Mouse (Mus musculus): ENCODE data around the gene Twistnb. TPM values are rescaled to one million over a fixed set of nuclear protein-coding genes. Genes with fewer than 3 reads are reported as not detected.
A peak's percentile ranks its signal among the peaks of the same experiment; 100 is the strongest.

Gene Twistnb
- polyA plus RNA-seq, 2 experiments = 4.0 to 34.3 TPM

DNA sequence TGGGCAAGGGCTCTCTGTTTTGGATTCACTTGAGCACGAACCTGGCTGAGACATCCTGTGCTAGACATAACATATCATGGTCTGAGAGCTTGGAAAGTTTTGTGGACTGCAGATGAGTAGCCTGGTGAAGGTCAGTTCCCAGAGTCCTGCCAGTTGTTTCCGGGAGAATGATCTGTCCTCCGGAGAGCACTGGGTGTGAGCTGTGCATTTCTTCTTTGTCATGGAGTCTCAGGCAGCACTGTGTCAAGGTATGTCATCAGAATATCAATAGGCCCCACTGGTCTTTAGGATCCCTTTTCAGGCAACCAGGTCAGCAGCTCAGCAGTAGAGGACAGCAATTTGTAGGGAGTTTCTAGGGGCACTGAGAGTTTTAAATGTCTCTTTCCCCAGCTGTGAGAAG, 2.1 kb upstream of the Twistnb start:
- no peak overlapping the region for H3K4me3 ChIP-seq (ENCODE audit: insufficient read depth in 1 of 2, low read depth in 2 of 2, low read length in 2 of 2)
- DNase-seq (ENCODE audit: low read depth in 3 of 3, low spot score in 3 of 3) (no peak), ATAC-seq (ENCODE audit: insufficient read depth) (no peak)
- no peaks in the 10 kb centered on the region for H3K27me3 ChIP-seq (ENCODE audit: control insufficient read depth, insufficient read depth, low read length)
- no peaks in the 10 kb centered on the region for H3K9me3 ChIP-seq (ENCODE audit: control insufficient read depth, low read length)
- no peak overlapping the region for H3K9ac ChIP-seq (replicated peaks)
- H3K4me2 ChIP-seq (ENCODE audit: low read depth) = no peak overlapping the region
- 22% methylated on average over 3 of the region's 3 CpGs for WGBS (ENCODE audit: insufficient replicate concordance)
- TF ChIP-seq CTCF (IDR thresholded peaks at IDR 0.05; ENCODE audit: low read depth) = no peak
- TF ChIP-seq EP300 (IDR thresholded peaks at IDR 0.05; ENCODE audit: low read depth) = no peak
- no peaks in the 10 kb centered on the region for H3K36me3 ChIP-seq (replicated peaks; ENCODE audit: control insufficient read depth, insufficient read depth, low read depth)
- H3K4me1 ChIP-seq (replicated peaks; ENCODE audit: control insufficient read depth in 2 of 2, insufficient read depth in 2 of 2, low read length in 1 of 2) = no peaks in the 10 kb centered on the region; a peak in 1 of 4 replicates
- no peak overlapping the region for H3K27ac ChIP-seq

DNA sequence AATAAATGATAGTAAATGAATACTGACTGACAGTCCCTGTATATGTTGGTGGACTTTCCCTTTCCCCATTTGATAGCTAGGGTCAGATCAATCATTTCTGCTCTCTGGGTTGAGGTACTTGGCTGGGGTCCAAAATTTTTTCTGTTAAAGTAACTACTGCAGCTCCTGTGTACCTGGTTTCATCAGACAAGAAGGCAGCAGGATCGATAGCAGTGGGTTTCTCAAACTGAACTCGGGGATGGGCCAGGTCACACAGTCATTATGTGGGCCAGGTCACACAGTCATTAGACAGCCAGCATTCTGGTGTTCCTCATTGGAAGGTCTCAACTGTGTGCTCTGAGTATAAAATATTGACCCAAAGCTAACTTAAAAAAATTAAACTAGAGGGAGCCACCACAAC, 1.7 kb upstream of the Twistnb start:
- no peak overlapping the region for H3K27ac ChIP-seq

DNA sequence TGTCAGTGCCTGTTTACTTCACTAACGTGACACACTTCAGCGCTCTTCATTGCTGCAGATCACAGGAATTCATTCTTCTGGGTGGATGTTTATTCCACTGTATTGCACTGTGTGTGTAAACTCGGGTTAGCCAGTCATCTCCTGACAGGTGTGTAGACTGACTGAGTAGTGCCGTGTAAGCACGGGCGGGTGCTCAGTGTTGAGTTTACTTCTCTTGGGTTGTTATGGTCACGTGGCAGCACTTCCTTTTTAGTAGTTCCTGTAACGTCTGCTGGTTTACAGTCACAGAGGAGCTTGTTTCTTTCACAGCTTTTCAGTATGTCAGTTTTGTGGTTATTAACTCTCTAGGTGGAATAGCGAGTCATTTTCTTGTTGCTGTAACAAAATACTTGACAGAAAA, 4.4 kb downstream of the Twistnb start:
- ATAC-seq (ENCODE audit: insufficient read depth) (no peak), DNase-seq (ENCODE audit: low read depth in 3 of 3, low spot score in 3 of 3) (no peak)
- Histone ChIP-seq H3K4me2 (ENCODE audit: low read depth) (no peak overlapping the region), H3K4me3 (ENCODE audit: insufficient read depth in 1 of 2, low read depth in 2 of 2, low read length in 2 of 2) (0 out of 4 replicates have a peak overlapping the region, but pooled peaks of 1 of the 2 experiments have one; percentile 14), H3K9me3 (ENCODE audit: control insufficient read depth, low read length) (no peaks in the 10 kb centered on the region), H3K9ac (replicated peaks) (no peak overlapping the region), H3K4me1 (replicated peaks; ENCODE audit: control insufficient read depth in 2 of 2, insufficient read depth in 2 of 2, low read length in 1 of 2) (no peaks in the 10 kb centered on the region; a peak in 1 of 4 replicates), H3K27ac (no peak overlapping the region), H3K27me3 (ENCODE audit: control insufficient read depth, insufficient read depth, low read length) (no peaks in the 10 kb centered on the region), H3K36me3 (replicated peaks; ENCODE audit: control insufficient read depth, insufficient read depth, low read depth) (no peaks in the 10 kb centered on the region)
- no peak for TF ChIP-seq CTCF (IDR thresholded peaks at IDR 0.05; ENCODE audit: low read depth)
- no peak for TF ChIP-seq EP300 (IDR thresholded peaks at IDR 0.05; ENCODE audit: low read depth)
- 37% methylated on average over 9 of the region's 9 CpGs for WGBS (ENCODE audit: insufficient replicate concordance)

More for the DNA sequence above, 1.7 kb upstream of the Twistnb start:
- 55% methylated on average over 2 of the region's 2 CpGs for WGBS (ENCODE audit: insufficient replicate concordance)
- TF ChIP-seq CTCF (IDR thresholded peaks at IDR 0.05; ENCODE audit: low read depth) = no peak
- no peak for TF ChIP-seq EP300 (IDR thresholded peaks at IDR 0.05; ENCODE audit: low read depth)
- Histone ChIP-seq H3K4me2 (ENCODE audit: low read depth) (no peak overlapping the region), H3K27me3 (ENCODE audit: control insufficient read depth, insufficient read depth, low read length) (no peaks in the 10 kb centered on the region), H3K9me3 (ENCODE audit: control insufficient read depth, low read length) (no peaks in the 10 kb centered on the region), H3K36me3 (replicated peaks; ENCODE audit: control insufficient read depth, insufficient read depth, low read depth) (no peaks in the 10 kb centered on the region), H3K9ac (replicated peaks) (no peak overlapping the region), H3K4me3 (ENCODE audit: insufficient read depth in 1 of 2, low read depth in 2 of 2, low read length in 2 of 2) (no peak overlapping the region), H3K4me1 (replicated peaks; ENCODE audit: control insufficient read depth in 2 of 2, insufficient read depth in 2 of 2, low read length in 1 of 2) (no peaks in the 10 kb centered on the region; a peak in 1 of 4 replicates)
- no peak for ATAC-seq (ENCODE audit: insufficient read depth)
- no peak for DNase-seq (ENCODE audit: low read depth in 3 of 3, low spot score in 3 of 3)

DNA sequence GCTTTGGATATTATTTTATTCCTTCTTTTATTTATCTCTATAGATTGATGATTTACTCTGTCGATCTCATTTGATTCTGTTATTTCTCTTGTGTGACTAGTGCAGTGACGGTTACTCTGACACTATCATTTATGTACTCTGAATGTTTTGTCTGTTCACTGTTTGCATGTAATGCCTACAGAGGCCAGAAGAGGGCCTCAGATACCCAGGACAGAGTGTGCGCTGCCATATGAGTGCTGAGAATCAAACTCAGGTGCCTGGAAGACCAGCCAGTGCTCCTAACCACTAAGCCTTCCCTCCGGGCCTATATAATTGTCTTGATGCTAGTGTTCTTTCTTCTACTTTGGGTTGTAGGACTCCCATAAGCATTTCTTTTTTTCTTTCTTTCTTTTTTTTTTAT, 5.3 kb downstream of the Twistnb start:
- no peaks in the 10 kb centered on the region for H3K27me3 ChIP-seq (ENCODE audit: control insufficient read depth, insufficient read depth, low read length)
- H3K4me3 ChIP-seq (ENCODE audit: insufficient read depth in 1 of 2, low read depth in 2 of 2, low read length in 2 of 2) = no peak overlapping the region
- no peak for ATAC-seq (ENCODE audit: insufficient read depth)
- no peaks in the 10 kb centered on the region for H3K36me3 ChIP-seq (replicated peaks; ENCODE audit: control insufficient read depth, insufficient read depth, low read depth)
- H3K9me3 ChIP-seq (ENCODE audit: control insufficient read depth, low read length) = no peaks in the 10 kb centered on the region
- WGBS (ENCODE audit: insufficient replicate concordance) = 85% methylated on average over 4 of the region's 4 CpGs
- no peak overlapping the region for H3K27ac ChIP-seq
- no peak for DNase-seq (ENCODE audit: low read depth in 3 of 3, low spot score in 3 of 3)
- no peaks in the 10 kb centered on the region; a peak in 1 of 4 replicates for H3K4me1 ChIP-seq (replicated peaks; ENCODE audit: control insufficient read depth in 2 of 2, insufficient read depth in 2 of 2, low read length in 1 of 2)
- TF ChIP-seq CTCF (IDR thresholded peaks at IDR 0.05; ENCODE audit: low read depth) (peak; percentile 49), EP300 (IDR thresholded peaks at IDR 0.05; ENCODE audit: low read depth) (no peak)
- no peak overlapping the region for H3K4me2 ChIP-seq (ENCODE audit: low read depth)
- H3K9ac ChIP-seq (replicated peaks) = no peak overlapping the region

DNA sequence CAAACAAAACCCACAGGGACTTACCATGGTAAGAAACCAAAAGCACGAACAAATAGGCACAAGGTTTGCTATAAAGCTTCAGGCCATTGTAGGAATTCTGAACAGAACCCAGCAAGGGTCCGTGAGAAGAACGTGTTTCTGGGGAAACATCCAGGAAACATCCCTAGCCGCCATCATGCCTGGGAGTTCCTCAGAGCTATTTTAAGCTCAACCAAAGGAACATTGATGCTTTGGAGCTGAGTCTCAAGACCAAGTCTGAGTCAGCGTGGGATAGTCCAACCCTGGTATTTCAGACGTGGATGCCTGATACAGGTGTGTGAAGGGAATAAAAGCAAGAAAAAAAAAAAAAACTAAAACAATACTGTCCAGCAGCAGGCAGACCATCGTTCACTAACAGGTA, 26.0 kb downstream of the Twistnb start:
- no peak overlapping the region for H3K27ac ChIP-seq
- H3K36me3 ChIP-seq (replicated peaks; ENCODE audit: control insufficient read depth, insufficient read depth, low read depth) = no peaks in the 10 kb centered on the region
- WGBS (ENCODE audit: insufficient replicate concordance) = 54% methylated on average over 7 of the region's 7 CpGs
- no peak overlapping the region for H3K4me2 ChIP-seq (ENCODE audit: low read depth)
- no peaks in the 10 kb centered on the region for H3K9me3 ChIP-seq (ENCODE audit: control insufficient read depth, low read length)
- ATAC-seq (ENCODE audit: insufficient read depth) = no peak
- DNase-seq (ENCODE audit: low read depth in 3 of 3, low spot score in 3 of 3) = no peak
- H3K4me1 ChIP-seq (replicated peaks; ENCODE audit: control insufficient read depth in 2 of 2, insufficient read depth in 2 of 2, low read length in 1 of 2) = no peaks in the 10 kb centered on the region
- TF ChIP-seq EP300 (IDR thresholded peaks at IDR 0.05; ENCODE audit: low read depth) (no peak), CTCF (IDR thresholded peaks at IDR 0.05; ENCODE audit: low read depth) (no peak)
- no peaks in the 10 kb centered on the region for H3K27me3 ChIP-seq (ENCODE audit: control insufficient read depth, insufficient read depth, low read length)
- H3K4me3 ChIP-seq (ENCODE audit: insufficient read depth in 1 of 2, low read depth in 2 of 2, low read length in 2 of 2) = no peak overlapping the region
- H3K9ac ChIP-seq (replicated peaks) = no peak overlapping the region
